Comparison of ENCODE assay signal across 17 mouse cellular contexts in the genomic region with DNA sequence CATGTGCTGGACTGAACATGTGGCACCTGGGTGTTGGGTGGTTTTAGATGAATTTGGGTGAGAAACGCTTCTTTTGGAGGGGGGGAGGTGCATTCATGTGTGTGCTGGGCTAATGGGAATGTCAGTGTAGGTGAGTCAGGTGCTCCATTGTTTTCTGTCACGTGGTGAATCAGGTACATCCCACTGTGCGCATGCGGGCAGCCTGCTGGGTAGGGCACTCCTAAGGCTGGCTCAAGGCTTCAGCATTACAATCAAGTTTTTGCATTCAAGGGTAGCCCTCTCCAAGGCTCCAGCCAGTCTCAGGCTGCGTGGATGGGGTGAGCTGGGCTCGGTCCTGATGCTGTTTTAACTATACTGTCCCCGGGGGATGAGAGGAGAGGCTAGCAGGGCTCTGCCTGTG. TPM values are rescaled to one million over a fixed set of nuclear protein-coding genes. Genes with fewer than 3 reads are reported as not detected.
"Had no signal": no experiment of that assay in that cellular context is flagged by ENCODE, and none has a peak within 500 bp of the region (broad histone marks: within the 10 kb centered on the region; RNA-seq: fewer than 3 reads in every experiment).

No protein-coding gene starts in this region.

- H3K4me3 ChIP-seq: midbrain, embryonic 10.5 days; midbrain, embryonic 13.5 days; myocyte; neural tube, embryonic 13.5 days; neural tube, embryonic 15.5 days had no signal

- H3K36me3 ChIP-seq: midbrain, embryonic 10.5 days; midbrain, embryonic 13.5 days; neural tube, embryonic 13.5 days; neural tube, embryonic 15.5 days had no signal

- H3K27me3 ChIP-seq: midbrain, embryonic 13.5 days had no signal

- H3K9me3 ChIP-seq: midbrain, embryonic 10.5 days; midbrain, embryonic 13.5 days; neural tube, embryonic 13.5 days; neural tube, embryonic 15.5 days had no signal

- DNase-seq: lung, adult 18-20 months; lung, embryonic 14.5 days; lung, postnatal 10 days; lung, postnatal 4 days; retina, postnatal 1 day; right cerebral cortex, adult 18-20 months; right cerebral cortex, postnatal 25 days; right cerebral cortex, postnatal 4 days; spleen, adult 18-20 months; thymus, postnatal 14 days; thymus, postnatal 36 days had no signal

- H3K27ac ChIP-seq: midbrain, embryonic 10.5 days; midbrain, embryonic 13.5 days; neural tube, embryonic 13.5 days; neural tube, embryonic 15.5 days had no signal

- H3K4me2 ChIP-seq: lung, embryonic 14.5 days; midbrain, embryonic 13.5 days; neural tube, embryonic 13.5 days; neural tube, embryonic 15.5 days had no signal

- H3K9ac ChIP-seq: lung, embryonic 14.5 days; midbrain, embryonic 13.5 days; neural tube, embryonic 13.5 days; neural tube, embryonic 15.5 days had no signal

- ATAC-seq: midbrain, embryonic 13.5 days; midbrain, embryonic 16.5 days had no signal

RNA-seq across cellular contexts. Expression of gene Zc3h12a, which starts 35.1 kb away (rescaled TPM):
- polyA plus RNA-seq: midbrain, embryonic 16.5 days had no signal
